ENCODE assay signal across 18 mouse cellular contexts in genomic region chr4:105113042-105113441, GRCm38 (mm10).
"Had no signal": no experiment of that assay in that cellular context is flagged by ENCODE, and none has a peak within 500 bp of the region (broad histone marks: within the 10 kb centered on the region; RNA-seq: fewer than 3 reads in every experiment).

No protein-coding gene starts in this region.

- H3K4me2 ChIP-seq: lung, embryonic 14.5 days; midbrain, embryonic 13.5 days; midbrain, embryonic 15.5 days; neural tube, embryonic 13.5 days; neural tube, embryonic 15.5 days; stomach, embryonic 15.5 days had no signal

- H3K9ac ChIP-seq: lung, embryonic 14.5 days; midbrain, embryonic 13.5 days; midbrain, embryonic 15.5 days; neural tube, embryonic 13.5 days; neural tube, embryonic 15.5 days; stomach, embryonic 15.5 days had no signal

- H3K9me3 ChIP-seq: midbrain, embryonic 10.5 days; midbrain, embryonic 13.5 days; midbrain, embryonic 15.5 days; neural tube, embryonic 13.5 days; neural tube, embryonic 15.5 days; stomach, embryonic 15.5 days had no signal

- H3K4me3 ChIP-seq: midbrain, embryonic 10.5 days; midbrain, embryonic 13.5 days; midbrain, embryonic 15.5 days; myocyte; neural tube, embryonic 13.5 days; neural tube, embryonic 15.5 days; stomach, embryonic 15.5 days had no signal

- ATAC-seq: midbrain, embryonic 13.5 days; midbrain, embryonic 15.5 days had no signal

- H3K27me3 ChIP-seq: midbrain, embryonic 13.5 days; midbrain, embryonic 15.5 days; neural tube, embryonic 13.5 days; neural tube, embryonic 15.5 days had no signal

- H3K36me3 ChIP-seq: midbrain, embryonic 10.5 days; midbrain, embryonic 13.5 days; midbrain, embryonic 15.5 days; neural tube, embryonic 13.5 days; neural tube, embryonic 15.5 days; stomach, embryonic 15.5 days had no signal

- H3K27ac ChIP-seq: midbrain, embryonic 10.5 days; midbrain, embryonic 13.5 days; midbrain, embryonic 15.5 days; neural tube, embryonic 13.5 days; neural tube, embryonic 15.5 days; stomach, embryonic 15.5 days; stomach, postnatal 0 days had no signal

- DNase-seq: lung, adult 18-20 months; lung, embryonic 14.5 days; lung, postnatal 10 days; lung, postnatal 4 days; retina, postnatal 1 day; right cerebral cortex, adult 18-20 months; right cerebral cortex, postnatal 25 days; thymus, adult 2 months; thymus, postnatal 25 days; thymus, postnatal 4 days had no signal
